In the genomic region with DNA sequence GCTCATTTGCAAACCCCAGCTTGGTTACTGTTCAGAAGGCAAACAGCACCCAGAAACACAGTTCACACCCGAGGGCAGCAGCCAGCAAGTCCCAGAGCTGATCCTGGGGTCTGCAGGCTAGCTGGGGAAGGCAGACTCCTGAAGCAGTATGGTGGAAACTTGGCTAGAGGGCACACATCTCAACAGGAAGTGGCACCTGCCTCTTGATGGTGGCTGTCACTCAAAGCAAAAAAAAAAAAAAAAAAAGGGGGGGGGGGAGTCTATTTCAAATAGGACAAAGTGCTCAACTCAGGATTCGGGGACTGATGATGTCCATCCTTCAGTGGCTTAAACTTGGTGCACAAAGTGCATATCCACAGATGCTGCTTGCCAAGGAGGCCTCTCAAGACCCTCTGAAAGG, we compare ENCODE assay signal across 26 mouse cellular contexts.
DNase-seq lines count a peak whose midpoint lies in the region; TF ChIP-seq lines count a peak whose summit lies in the region.
"Had no signal": no experiment of that assay in that cellular context is flagged by ENCODE, and none has a peak within 500 bp of the region (broad histone marks: within the 10 kb centered on the region; RNA-seq: fewer than 3 reads in every experiment).

No protein-coding gene starts in this region.

- no peak overlapping the region for H3K4me3 ChIP-seq in thymus, adult 2 months (ENCODE audit: control insufficient read depth, insufficient read depth, low read length)
- H3K4me3 ChIP-seq in ES-E14 (ENCODE audit: insufficient read depth in 1 of 2, low read depth in 1 of 2, low read length in 2 of 2, poor library complexity in 1 of 2, severe bottlenecking in 1 of 2), result no peak overlapping the region
- H3K4me3 ChIP-seq in myocyte, result peak overlapping the region; percentile 14
- H3K4me3 ChIP-seq: forebrain, embryonic 15.5 days; hindbrain, embryonic 10.5 days; hindbrain, embryonic 15.5 days; intestine, embryonic 15.5 days; limb, embryonic 10.5 days; limb, embryonic 15.5 days; liver, embryonic 13.5 days; megakaryocyte, embryonic 14.5 days; midbrain, embryonic 12.5 days; neural tube, embryonic 13.5 days had no signal

- H3K27ac ChIP-seq in thymus, adult 2 months (ENCODE audit: control insufficient read depth, insufficient read depth, low read length), result no peak overlapping the region
- H3K27ac ChIP-seq in ES-E14 (ENCODE audit: insufficient read depth, low read depth, low read length, poor library complexity, severe bottlenecking), result 0 out of 2 replicates have a peak overlapping the region, but pooled peaks have one; percentile 33
- H3K27ac ChIP-seq: forebrain, embryonic 15.5 days; hindbrain, embryonic 10.5 days; hindbrain, embryonic 15.5 days; intestine, embryonic 15.5 days; kidney, postnatal 0 days; limb, embryonic 10.5 days; limb, embryonic 15.5 days; liver, embryonic 13.5 days; midbrain, embryonic 12.5 days; neural tube, embryonic 13.5 days had no signal

- in situ Hi-C loops in ES-E14 (cut with MboI; ENCODE audit: low sequenced_read_pairs in 2 of 2, unreplicated experiment in 2 of 2), result loop anchor here in 1 of 2 experiments (10.0 kb wide), 1 partner anchor 109 kb away; no protein-coding TSS in a partner anchor

- TF ChIP-seq POLR2A in thymus, adult 2 months (IDR thresholded peaks at IDR 0.05; ENCODE audit: control insufficient read depth, extremely low read depth, insufficient read depth, low read length, poor library complexity), result no peak
- no peak for TF ChIP-seq POLR2A in myocyte (IDR thresholded peaks at IDR 0.05; ENCODE audit: insufficient read length, low read depth)

- H3ac ChIP-seq in myocyte (ENCODE audit: control insufficient read depth, insufficient read length), result no peak overlapping the region

- H3K9ac ChIP-seq in ES-E14 (ENCODE audit: insufficient read depth, low read depth, low read length, poor library complexity, severe bottlenecking), result no peak overlapping the region
- H3K9ac ChIP-seq: forebrain, embryonic 15.5 days; hindbrain, embryonic 15.5 days; intestine, embryonic 15.5 days; limb, embryonic 15.5 days; liver, embryonic 13.5 days; midbrain, embryonic 12.5 days; neural tube, embryonic 13.5 days had no signal

- peak; percentile 28 for DNase-seq in thymus, adult 2 months
- DNase-seq in thymus, adult 18-20 months, result no peak
- DNase-seq in ES-E14 (ENCODE audit: low read depth, low spot score) (no peak), adipocyte (ENCODE audit: low spot score) (no peak)
- peak; percentile 38 for DNase-seq in thymus, postnatal 4 days
- no peak for DNase-seq in retina, embryonic 14.5 days (ENCODE audit: low spot score)
- DNase-seq in layer of hippocampus, postnatal 10 days (ENCODE audit: low spot score in 2 of 2), result no peak
- DNase-seq: adrenal gland, postnatal 10 days; B cell, adult 2 months; cerebellum, adult 8-10 months; gastrocnemius, postnatal 10 days; heart, postnatal 14 days; liver, embryonic 13.5 days; lung, adult 18-20 months; lung, postnatal 4 days had no signal

- 66% methylated on average over 2 of the region's 2 CpGs for WGBS in thymus, adult 2 months

- TF ChIP-seq CTCF in thymus, adult 2 months (IDR thresholded peaks at IDR 0.05; ENCODE audit: borderline replicate concordance, control insufficient read depth, extremely low read depth, insufficient read depth, low read length, poor library complexity), result no peak

- H3K4me2 ChIP-seq in myocyte (ENCODE audit: low read depth), result peak overlapping the region; percentile 98
- H3K4me2 ChIP-seq: forebrain, embryonic 15.5 days; hindbrain, embryonic 15.5 days; intestine, embryonic 15.5 days; limb, embryonic 15.5 days; liver, embryonic 13.5 days; midbrain, embryonic 12.5 days; neural tube, embryonic 13.5 days had no signal

- no peaks in the 10 kb centered on the region; the same call in 1 of the 2 replicates for H3K27me3 ChIP-seq in thymus, adult 2 months (ENCODE audit: control insufficient read depth, insufficient read depth, low read length)
- H3K27me3 ChIP-seq in myocyte (ENCODE audit: control insufficient read depth, insufficient read depth, insufficient read length), result no peaks in the 10 kb centered on the region
- H3K27me3 ChIP-seq: forebrain, embryonic 15.5 days; hindbrain, embryonic 15.5 days; intestine, embryonic 15.5 days had no signal

- no peaks in the 10 kb centered on the region for H3K36me3 ChIP-seq in thymus, adult 2 months (ENCODE audit: control insufficient read depth, insufficient read depth, low read length)
- H3K36me3 ChIP-seq in ES-E14 (ENCODE audit: control insufficient read depth, insufficient read depth, low read length, poor library complexity, severe bottlenecking), result no peaks in the 10 kb centered on the region
- no peaks in the 10 kb centered on the region for H3K36me3 ChIP-seq in myocyte (ENCODE audit: control insufficient read depth, insufficient read depth)
- H3K36me3 ChIP-seq: forebrain, embryonic 15.5 days; hindbrain, embryonic 10.5 days; hindbrain, embryonic 15.5 days; intestine, embryonic 15.5 days; limb, embryonic 10.5 days; limb, embryonic 15.5 days; liver, embryonic 13.5 days; midbrain, embryonic 12.5 days; neural tube, embryonic 13.5 days had no signal

- H3K79me2 ChIP-seq in myocyte (ENCODE audit: control insufficient read depth, insufficient read depth), result no peaks in the 10 kb centered on the region

- H3K9me3 ChIP-seq in ES-E14 (ENCODE audit: control insufficient read depth, insufficient read depth, low read depth, low read length), result no peaks in the 10 kb centered on the region
- H3K9me3 ChIP-seq: forebrain, embryonic 15.5 days; hindbrain, embryonic 10.5 days; hindbrain, embryonic 15.5 days; intestine, embryonic 15.5 days; limb, embryonic 10.5 days; limb, embryonic 15.5 days; liver, embryonic 13.5 days; midbrain, embryonic 12.5 days; neural tube, embryonic 13.5 days had no signal

- peaks cover 5% of the 10 kb centered on the region for H3K4me1 ChIP-seq in thymus, adult 2 months (replicated peaks; ENCODE audit: control insufficient read depth, insufficient read depth, low read length)
- H3K4me1 ChIP-seq in ES-E14 (ENCODE audit: control insufficient read depth in 2 of 2, insufficient read depth in 2 of 2, low read length in 2 of 2, poor library complexity in 1 of 2), result peaks cover 3 to 25% of the 10 kb centered on the region in 2 experiments; a peak in 3 of 4 replicates
- H3K4me1 ChIP-seq: intestine, embryonic 15.5 days; liver, embryonic 13.5 days had no signal

TF ChIP-seq in ES-E14, 5 proteins besides CTCF, POLR2A, EP300 and RAD21:
- TF ChIP-seq CHD2 (IDR thresholded peaks at IDR 0.05; ENCODE audit: low read depth, low read length), result no peak
- TF ChIP-seq ZNF384 (IDR thresholded peaks at IDR 0.05; ENCODE audit: low read depth, low read length), result peak; percentile 65; the same call in 1 of the 2 replicates

TF ChIP-seq in myocyte, 11 proteins besides CTCF, POLR2A, EP300 and RAD21:
- no peak for TF ChIP-seq TCF3 (IDR thresholded peaks at IDR 0.05; ENCODE audit: insufficient read length, low read depth)
- peak; percentile 4 to 80 (median 68) for TF ChIP-seq MYOD1 (IDR thresholded peaks at IDR 0.05; ENCODE audit: control insufficient read depth in 1 of 3, insufficient read length in 2 of 3, low read depth in 2 of 3)

Comparison
In these comparisons a context has a peak if more than half of its experiments do, and no peak if none do; other contexts are left out.
1. DNase-seq: peak in thymus, adult 2 months (single experiment) and thymus, postnatal 4 days (single experiment); none in thymus, adult 18-20 months (0 of 2), ES-E14 (single experiment), retina, embryonic 14.5 days (single experiment), adipocyte (single experiment) and layer of hippocampus, postnatal 10 days (0 of 2).